Mouse (Mus musculus) gastrocnemius, postnatal 25 days (tissue): ENCODE measurements around the gene Tmem50b. TPM values are rescaled to one million over a fixed set of nuclear protein-coding genes. Genes with fewer than 3 reads are reported as not detected.
"Not testable (repeated sequence)": the region's sequence is repeated elsewhere in the genome, so short reads cannot be mapped to it uniquely, and the experiment has no call there.

Experiments used
- DNase-seq: peaks from one replicate; pipeline ENCODE4 v3.0.0; 2022
- long read RNA-seq, 2 experiments: library from polyadenylated mRNA; stranded (forward); transcript quantifications; one replicate each; pipeline ENCODE4 v2.0.0; 2021
- total RNA-seq, 2 experiments: library from RNA; stranded (reverse); gene quantifications; 1 replicate in 1 of 2; 2 replicates in 1 of 2; pipeline ENCODE4 v1.2.3; 2021

Gene Tmem50b
- 10 to 100 TPM; 18.2 to 18.5 TPM for total RNA-seq
- long read RNA-seq, experiment 1, transcript Tmem50b-201 (7 exons, 2,347 nt): major isoform, 23 of 34 reads
- long read RNA-seq, experiment 1, partial matches to known transcripts: 0 of 34 reads
- long read RNA-seq, experiment 1, other reads (novel, unspliced or antisense): 11 of 34 reads
- long read RNA-seq, experiment 2, transcript Tmem50b-201 (7 exons, 2,347 nt): major isoform, 21 of 33 reads
- long read RNA-seq, experiment 2, partial matches to known transcripts: 3 of 33 reads
- long read RNA-seq, experiment 2, other reads (novel, unspliced or antisense): 9 of 33 reads

- peak; percentile 99 for DNase-seq
Observed at GRCm38 (mm10) chr16:91597672-91598010, at the start of gene Tmem50b. Tmem50b (minus strand) TSS chr16:91597800.

- DNase-seq: peak; percentile 96
Observed at GRCm38 (mm10) chr16:91646681-91647419, 49.2 kb upstream of the Tmem50b start, which contains the start of gene Gart. Gart (minus strand) TSS chr16:91646952.

GRCm38 (mm10) chr16:91645995-91646602, 48.5 kb upstream of the Tmem50b start:
- no peak for DNase-seq

DNA sequence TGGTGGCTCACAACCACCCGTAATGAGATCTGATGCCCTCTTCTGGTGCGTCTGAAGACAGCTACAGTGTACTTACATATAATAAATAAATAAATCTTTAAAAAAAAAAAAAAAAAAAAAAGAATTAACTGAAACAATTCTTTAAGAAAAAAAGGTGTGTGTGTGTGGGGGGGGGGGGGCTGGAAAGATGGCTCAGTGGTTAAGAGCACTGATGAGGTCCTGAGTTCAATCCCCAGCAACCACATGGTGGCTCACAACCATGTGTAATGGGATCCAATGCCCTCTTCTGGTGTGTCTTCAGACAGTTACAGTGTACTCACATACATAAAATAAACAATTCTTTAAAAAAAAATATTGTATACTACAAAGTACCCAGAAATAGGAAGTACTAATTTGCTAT, 47.8 kb upstream of the Tmem50b start:
- DNase-seq: not testable (repeated sequence)

- DNase-seq: no peak
Observed at GRCm38 (mm10) chr16:91644901-91645300, 47.3 kb upstream of the Tmem50b start.

GRCm38 (mm10) chr16:91640171-91640570, 42.6 kb upstream of the Tmem50b start:
- no peak for DNase-seq

DNA sequence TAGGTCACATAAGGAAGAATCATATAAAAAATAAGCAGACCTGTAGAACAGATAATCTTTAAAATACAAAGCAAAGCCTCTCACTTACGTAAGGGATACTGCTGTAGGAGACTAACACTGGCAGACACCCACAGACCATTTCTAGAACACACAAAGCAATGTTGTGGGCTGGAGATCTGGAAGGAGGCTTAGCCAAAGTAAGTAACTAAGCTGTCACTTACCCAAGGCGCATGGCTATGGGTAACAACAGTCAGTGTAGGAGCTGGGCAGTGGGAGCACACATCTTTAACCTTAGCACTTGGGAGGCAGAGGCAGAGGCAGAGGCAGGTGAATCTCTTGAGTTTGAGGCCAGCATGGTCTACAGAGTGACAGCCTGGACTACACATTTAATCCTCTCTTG, 42.0 kb upstream of the Tmem50b start:
- DNase-seq: no peak

- DNase-seq: no peak
Observed at GRCm38 (mm10) chr16:91639161-91639560, 41.6 kb upstream of the Tmem50b start.

- no peak for DNase-seq
Observed at GRCm38 (mm10) chr16:91633641-91634040, 36.0 kb upstream of the Tmem50b start.

DNA sequence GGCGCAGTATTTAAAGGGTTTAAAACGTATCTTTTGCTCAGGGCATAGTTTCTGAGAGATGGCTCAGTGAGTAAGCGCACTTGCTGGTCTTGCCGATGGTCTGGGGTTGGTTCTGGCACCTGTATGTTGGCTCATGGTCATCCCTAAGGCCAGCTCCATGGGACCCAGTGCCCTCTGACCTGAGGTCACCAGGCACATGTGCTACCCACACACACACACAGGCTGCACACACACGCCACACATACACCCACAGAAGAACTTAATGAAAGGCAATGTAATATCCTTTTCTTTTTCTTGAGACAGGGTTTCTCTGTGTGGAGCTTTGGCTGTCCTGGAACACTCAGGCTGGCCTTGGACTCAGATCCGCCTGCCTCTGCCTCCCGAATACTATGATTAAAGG, 35.3 kb upstream of the Tmem50b start:
- no peak for DNase-seq

DNA sequence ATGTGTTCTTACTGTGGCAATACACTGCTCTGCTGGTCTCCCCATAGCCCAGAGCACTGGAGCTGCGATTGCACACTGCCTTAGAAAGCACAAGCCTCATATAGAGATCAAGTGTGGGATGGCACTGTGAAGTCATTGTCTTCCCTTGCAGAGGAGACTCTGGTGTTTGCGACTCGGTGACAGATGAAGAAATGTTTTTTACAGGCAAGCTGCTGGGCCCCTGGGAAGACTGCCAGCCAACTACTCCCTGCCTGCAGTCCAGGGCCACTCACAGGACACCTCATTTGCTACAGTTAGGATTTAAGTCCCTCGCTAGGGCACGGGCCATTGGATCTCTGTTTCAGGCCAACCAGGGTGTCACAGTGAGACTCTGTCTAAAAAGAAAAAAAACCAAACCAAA, 34.8 kb upstream of the Tmem50b start:
- DNase-seq: no peak

- DNase-seq: no peak
Observed at GRCm38 (mm10) chr16:91630584-91630983, 33.0 kb upstream of the Tmem50b start.

GRCm38 (mm10) chr16:91629749-91630148, 32.1 kb upstream of the Tmem50b start:
- no peak for DNase-seq

GRCm38 (mm10) chr16:91628673-91629072, 31.1 kb upstream of the Tmem50b start:
- DNase-seq: no peak

DNA sequence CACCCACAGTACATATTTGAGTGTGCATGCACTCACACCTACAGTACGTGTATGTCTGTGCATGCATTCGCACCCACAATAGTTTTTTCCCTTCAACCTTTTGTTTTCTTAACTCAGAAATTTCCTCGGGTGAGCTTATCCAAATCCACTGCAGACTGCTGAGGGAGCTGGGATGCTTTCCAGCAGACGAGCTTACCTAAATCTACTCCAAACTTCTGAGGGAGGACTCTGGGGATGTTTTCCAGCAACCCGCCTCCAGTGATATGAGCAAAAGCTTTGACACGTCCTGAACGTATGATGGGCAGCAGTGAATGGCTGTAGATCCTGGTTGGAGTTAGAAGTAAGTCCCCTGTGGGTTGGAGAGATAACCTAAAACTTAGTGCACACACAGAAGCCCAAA, 30.2 kb upstream of the Tmem50b start:
- no peak for DNase-seq

GRCm38 (mm10) chr16:91623074-91623473, 25.5 kb upstream of the Tmem50b start:
- no peak for DNase-seq

GRCm38 (mm10) chr16:91620991-91621390, 23.4 kb upstream of the Tmem50b start:
- DNase-seq: no peak

DNA sequence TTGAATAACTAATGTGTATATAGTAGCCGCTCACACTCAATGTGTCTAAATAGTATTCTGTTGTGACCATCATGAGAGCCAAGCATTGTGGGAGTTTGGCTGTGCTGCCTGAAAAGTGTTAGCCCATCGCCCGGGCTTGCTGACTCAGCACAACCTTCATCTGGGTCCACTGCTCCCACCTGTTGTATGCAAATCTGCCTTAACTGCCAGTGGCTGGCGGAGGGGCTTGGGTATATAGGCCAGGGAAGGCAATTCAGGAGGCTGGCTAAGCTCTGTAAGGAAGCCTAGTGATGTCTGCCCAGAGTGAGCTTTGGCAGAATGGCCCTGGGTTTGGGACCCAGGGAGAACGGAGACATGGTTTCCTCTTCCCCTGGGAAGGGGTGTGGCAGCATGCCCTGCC, 22.6 kb upstream of the Tmem50b start:
- DNase-seq: no peak

GRCm38 (mm10) chr16:91618511-91619501, 21.2 kb upstream of the Tmem50b start, which contains the start of gene Dnajc28:
Dnajc28 (minus strand) TSS chr16:91619026.
- DNase-seq: peak; percentile 75

DNA sequence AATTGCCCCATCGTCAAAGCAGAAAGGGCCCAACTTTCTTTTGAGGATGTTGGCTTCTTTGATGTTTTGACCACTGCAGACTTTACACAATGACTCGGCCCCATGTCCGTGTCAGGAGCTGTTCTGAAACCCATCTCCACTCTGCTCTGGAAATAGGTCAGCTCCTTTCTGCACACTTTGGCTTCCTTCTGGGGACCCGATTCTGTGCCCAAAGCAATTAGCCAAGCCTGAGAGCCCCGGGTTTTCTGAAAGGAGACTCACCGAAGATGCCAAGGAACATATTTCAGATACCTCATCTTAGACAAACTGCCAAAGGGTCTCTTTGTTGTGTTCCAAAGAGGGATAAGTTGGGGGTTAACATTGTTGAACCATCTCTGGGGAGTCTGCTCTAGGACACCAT, 17.0 kb upstream of the Tmem50b start:
- no peak for DNase-seq

GRCm38 (mm10) chr16:91612525-91612924, 14.9 kb upstream of the Tmem50b start:
- DNase-seq: no peak

DNA sequence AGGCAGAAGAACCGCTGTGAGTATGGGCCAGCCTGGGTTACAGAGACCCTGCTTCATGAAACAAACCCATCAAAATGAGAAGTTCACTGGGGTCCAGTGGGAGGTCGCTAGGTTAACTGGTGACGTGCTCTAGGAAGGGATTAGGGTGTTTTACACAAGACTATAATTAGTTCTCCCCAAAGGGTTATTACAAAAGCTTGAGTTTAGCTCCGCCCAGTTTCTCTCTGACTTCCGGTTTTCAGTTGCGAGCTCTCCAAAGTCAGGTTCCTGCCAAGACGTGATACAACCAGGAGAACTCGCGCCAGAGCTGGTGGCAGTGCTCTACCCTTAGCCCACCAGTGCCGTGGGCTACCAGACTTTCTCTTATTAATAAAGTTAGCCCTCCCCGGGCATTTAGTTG, 13.6 kb upstream of the Tmem50b start:
- DNase-seq: no peak
